23 mouse cellular contexts compared by ENCODE assay signal in the genomic region with DNA sequence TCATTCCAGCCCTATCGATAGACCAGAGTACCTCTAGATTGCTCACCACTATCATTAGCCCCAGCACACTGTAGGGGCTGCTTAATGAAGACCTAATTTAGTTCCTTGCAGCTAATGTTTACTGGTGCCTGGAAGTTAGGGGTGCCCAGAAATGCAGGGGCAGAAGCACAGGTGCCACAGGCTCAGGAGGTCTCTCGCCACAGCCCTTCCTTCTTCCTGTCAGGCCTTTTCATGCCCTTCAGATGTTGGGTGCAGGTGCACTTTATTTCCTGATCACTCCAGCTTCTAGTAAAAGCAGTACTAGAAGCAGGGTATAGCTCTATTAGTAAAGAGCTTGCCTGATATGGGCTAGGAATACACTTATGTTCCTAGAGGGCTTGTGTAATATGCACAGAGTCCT. TPM values are rescaled to one million over a fixed set of nuclear protein-coding genes. Genes with fewer than 3 reads are reported as not detected.
DNase-seq lines count a peak whose midpoint lies in the region; ATAC-seq and TF ChIP-seq lines count a peak whose summit lies in the region.
"Had no signal": no experiment of that assay in that cellular context is flagged by ENCODE, and none has a peak within 500 bp of the region (broad histone marks: within the 10 kb centered on the region; RNA-seq: fewer than 3 reads in every experiment).

No protein-coding gene starts in this region.

- TF ChIP-seq CTCF in spleen, adult 2 months (IDR thresholded peaks at IDR 0.05; ENCODE audit: extremely low read depth, insufficient read depth, insufficient read length, insufficient replicate concordance): no peak

- peaks cover 12% of the 10 kb centered on the region; the same call in 1 of the 2 replicates for H3K4me1 ChIP-seq in spleen, adult 2 months (ENCODE audit: control insufficient read depth, insufficient read depth, insufficient read length)
- H3K4me1 ChIP-seq in liver, embryonic 12.5 days: peaks cover 93% of the 10 kb centered on the region
- no peaks in the 10 kb centered on the region for H3K4me1 ChIP-seq in midbrain, embryonic 16.5 days (ENCODE audit: control insufficient read depth, insufficient read depth, low read length)
- H3K4me1 ChIP-seq in forebrain, embryonic 11.5 days (replicated peaks; ENCODE audit: control insufficient read depth, insufficient read depth, low read length): no peaks in the 10 kb centered on the region
- H3K4me1 ChIP-seq: embryonic facial prominence, embryonic 15.5 days; heart, embryonic 15.5 days; hindbrain, embryonic 12.5 days; lung, embryonic 15.5 days had no signal

- H3K27me3 ChIP-seq in spleen, adult 2 months (ENCODE audit: control insufficient read depth, insufficient read depth, low read length): no peaks in the 10 kb centered on the region
- no peaks in the 10 kb centered on the region for H3K27me3 ChIP-seq in liver, embryonic 12.5 days (replicated peaks)
- no peaks in the 10 kb centered on the region for H3K27me3 ChIP-seq in midbrain, embryonic 16.5 days (ENCODE audit: control insufficient read depth, insufficient read depth, low read depth, low read length)
- H3K27me3 ChIP-seq in forebrain, embryonic 11.5 days (ENCODE audit: control insufficient read depth, insufficient read depth, low read length): no peaks in the 10 kb centered on the region
- H3K27me3 ChIP-seq: embryonic facial prominence, embryonic 15.5 days; heart, embryonic 15.5 days; hindbrain, embryonic 12.5 days; lung, embryonic 15.5 days had no signal

- no peak for TF ChIP-seq POLR2A in spleen, adult 2 months (IDR thresholded peaks at IDR 0.05; ENCODE audit: low read depth, low read length)

- no peaks in the 10 kb centered on the region for H3K9me3 ChIP-seq in liver, embryonic 12.5 days (replicated peaks)
- no peaks in the 10 kb centered on the region for H3K9me3 ChIP-seq in midbrain, embryonic 16.5 days (replicated peaks; ENCODE audit: control insufficient read depth, low read length, poor library complexity, severe bottlenecking)
- no peaks in the 10 kb centered on the region for H3K9me3 ChIP-seq in forebrain, embryonic 11.5 days (ENCODE audit: control insufficient read depth, low read length)
- H3K9me3 ChIP-seq: embryonic facial prominence, embryonic 15.5 days; G1E; heart, embryonic 15.5 days; hindbrain, embryonic 12.5 days; lung, embryonic 15.5 days had no signal

- H3K27ac ChIP-seq in spleen, adult 2 months (ENCODE audit: insufficient read depth, low read length): peak overlapping the region; percentile 20
- H3K27ac ChIP-seq in liver, embryonic 12.5 days: peak overlapping the region; percentile 89
- H3K27ac ChIP-seq in midbrain, embryonic 16.5 days (ENCODE audit: low read length): no peak overlapping the region
- no peak overlapping the region for H3K27ac ChIP-seq in forebrain, embryonic 11.5 days (ENCODE audit: low read depth, low read length)
- H3K27ac ChIP-seq: embryonic facial prominence, embryonic 15.5 days; heart, embryonic 15.5 days; hindbrain, embryonic 12.5 days; kidney, postnatal 0 days; layer of hippocampus, adult 2 months; lung, embryonic 15.5 days had no signal

- no peak for ATAC-seq in liver, embryonic 12.5 days
- no peak for ATAC-seq in midbrain, embryonic 16.5 days
- ATAC-seq in forebrain, embryonic 11.5 days (replicated peaks; ENCODE audit: low FRiP score): no peak
- ATAC-seq: forebrain, embryonic 16.5 days; intestine, embryonic 16.5 days had no signal

- H3K4me3 ChIP-seq in spleen, adult 2 months (ENCODE audit: extremely low read depth, insufficient read depth, insufficient read length): no peak overlapping the region
- no peak overlapping the region for H3K4me3 ChIP-seq in liver, embryonic 12.5 days
- no peak overlapping the region for H3K4me3 ChIP-seq in midbrain, embryonic 16.5 days (ENCODE audit: low read depth, low read length)
- no peak overlapping the region for H3K4me3 ChIP-seq in forebrain, embryonic 11.5 days (ENCODE audit: low read depth, low read length)
- H3K4me3 ChIP-seq: embryonic facial prominence, embryonic 15.5 days; heart, embryonic 15.5 days; hindbrain, embryonic 12.5 days; layer of hippocampus, adult 2 months; lung, embryonic 15.5 days had no signal

- WGBS in spleen, adult 2 months: 20% methylated on average over 2 of the region's 2 CpGs
- WGBS in liver, embryonic 12.5 days (ENCODE audit: insufficient replicate concordance): 87% methylated on average over 2 of the region's 2 CpGs
- 97% methylated on average over 2 of the region's 2 CpGs for WGBS in midbrain, embryonic 16.5 days
- 89% methylated on average over 2 of the region's 2 CpGs for WGBS in forebrain, embryonic 11.5 days

- H3K36me3 ChIP-seq in spleen, adult 2 months (ENCODE audit: control insufficient read depth, insufficient read depth, low read length): no peaks in the 10 kb centered on the region
- H3K36me3 ChIP-seq in liver, embryonic 12.5 days: no peaks in the 10 kb centered on the region
- H3K36me3 ChIP-seq in midbrain, embryonic 16.5 days (ENCODE audit: control insufficient read depth, insufficient read depth, low read length): no peaks in the 10 kb centered on the region
- no peaks in the 10 kb centered on the region for H3K36me3 ChIP-seq in forebrain, embryonic 11.5 days (ENCODE audit: control insufficient read depth, insufficient read depth, low read length)
- H3K36me3 ChIP-seq: embryonic facial prominence, embryonic 15.5 days; G1E; heart, embryonic 15.5 days; hindbrain, embryonic 12.5 days; lung, embryonic 15.5 days had no signal

- DNase-seq in spleen, adult 2 months (ENCODE audit: low read depth in 1 of 2, low spot score in 2 of 2): peak in 1 of 2 experiments; percentile 16
- DNase-seq in spleen, adult 18-20 months: no peak
- DNase-seq in thymus, adult 18-20 months: peak; percentile 65 to 80
- no peak for DNase-seq in adrenal gland, adult 18-20 months (ENCODE audit: low spot score in 2 of 2)
- DNase-seq in forebrain, embryonic 11.5 days (ENCODE audit: low spot score): no peak
- no peak for DNase-seq in left cerebral cortex, postnatal 10 days (ENCODE audit: extremely low spot score in 1 of 2, low spot score in 2 of 2)
- DNase-seq: adrenal gland, adult 2 months; B cell, adult 2 months; cerebellum, postnatal 10 days; heart, adult 11 months; midbrain, embryonic 14.5 days; retina, postnatal 1 day had no signal

- peak overlapping the region; percentile 66; the same call in 1 of the 2 replicates for H3K9ac ChIP-seq in liver, embryonic 12.5 days
- no peak overlapping the region for H3K9ac ChIP-seq in midbrain, embryonic 16.5 days (ENCODE audit: low read depth, low read length)
- no peak overlapping the region for H3K9ac ChIP-seq in forebrain, embryonic 11.5 days (ENCODE audit: low read length)
- H3K9ac ChIP-seq: embryonic facial prominence, embryonic 15.5 days; heart, embryonic 15.5 days; hindbrain, embryonic 12.5 days; lung, embryonic 15.5 days had no signal

- H3K4me2 ChIP-seq in liver, embryonic 12.5 days: peak overlapping the region; percentile 43; the same call in 1 of the 2 replicates
- no peak overlapping the region for H3K4me2 ChIP-seq in midbrain, embryonic 16.5 days (ENCODE audit: low read length)
- H3K4me2 ChIP-seq in forebrain, embryonic 11.5 days (ENCODE audit: low read depth, low read length, severe bottlenecking): no peak overlapping the region
- H3K4me2 ChIP-seq: embryonic facial prominence, embryonic 15.5 days; heart, embryonic 15.5 days; hindbrain, embryonic 12.5 days; lung, embryonic 15.5 days had no signal

- intact Hi-C loops in left cerebral cortex, postnatal 10 days (cut with DNase I): no loop called here

RNA-seq across cellular contexts. Expression of gene Usp7, which starts 46.4 kb away (rescaled TPM):
- polyA plus RNA-seq in spleen, adult 2 months (2012; rRNA removed): 22.2 and 26.3 TPM in 2 replicates
- 32.9 and 33.5 TPM in 2 replicates for polyA plus RNA-seq in liver, embryonic 12.5 days (2016; fragmentation: Nextera tagmentation; extraction: Ambion mirVana)
- 100 to 1,000 TPM; 109 to 126 TPM for total RNA-seq in adrenal gland, adult 18-20 months (2021)
- 26.5 and 31.2 TPM in 2 replicates for polyA plus RNA-seq in midbrain, embryonic 16.5 days (2015; fragmentation: Nextera tagmentation; extraction: Ambion mirVana)
- polyA plus RNA-seq in forebrain, embryonic 11.5 days (2014; fragmentation: Nextera tagmentation; extraction: Ambion mirVana): 45.7 and 47.4 TPM in 2 replicates
- total RNA-seq in left cerebral cortex, postnatal 10 days (2021): 100 to 1,000 TPM; 163 to 164 TPM

Comparison
In these comparisons a context has a peak if more than half of its experiments do, and no peak if none do; other contexts are left out.
1. DNase-seq: peak in thymus, adult 18-20 months (2 of 2); none in spleen, adult 18-20 months (0 of 2), adrenal gland, adult 18-20 months (0 of 2), forebrain, embryonic 11.5 days (single experiment) and left cerebral cortex, postnatal 10 days (0 of 2).
2. H3K27ac ChIP-seq: peak in spleen, adult 2 months (single experiment) and liver, embryonic 12.5 days (single experiment); none in midbrain, embryonic 16.5 days (single experiment) and forebrain, embryonic 11.5 days (single experiment).